Mouse (Mus musculus) forebrain, embryonic 11.5 days (tissue): Measurements from ENCODE around the gene Asb4. TPM values are rescaled to one million over a fixed set of nuclear protein-coding genes. Genes with fewer than 3 reads are reported as not detected.
A peak's percentile ranks its signal among the peaks of the same experiment; 100 is the strongest.

Source experiments
- ATAC-seq: fragments of 200-750 bp; cut with Nextera tagmentation; replicated peaks from 2 replicates; pipeline ENCODE4 v1.8.0; 2017; ENCODE audit warnings: moderate TSS enrichment; ENCODE audit not compliant: low FRiP score
- DNase-seq: peaks from one replicate; pipeline ENCODE4 v3.0.0-alpha.2; 2017; ENCODE audit warnings: low spot score
- H3K27ac ChIP-seq: fragments of 300-500 bp; sonication (generic); 2 replicates; pipeline ENCODE4 v1.5.1; 2014; ENCODE audit warnings: low read depth, low read length
- H3K27me3 ChIP-seq: fragments of 300-500 bp; sonication (generic); 2 replicates; pipeline ENCODE4 v1.6.1; 2014; ENCODE audit warnings: mild to moderate bottlenecking, low read length, mixed read lengths; ENCODE audit not compliant: control insufficient read depth, insufficient read depth
- H3K36me3 ChIP-seq: fragments of 300-500 bp; sonication (generic); 2 replicates; pipeline ENCODE4 v1.6.1; 2014; ENCODE audit warnings: mild to moderate bottlenecking, low read length, moderate library complexity, mixed read lengths; ENCODE audit not compliant: control insufficient read depth, insufficient read depth
- H3K4me1 ChIP-seq: fragments of 300-500 bp; sonication (generic); replicated peaks from 2 replicates; pipeline ENCODE4 v1.6.1; 2014; ENCODE audit warnings: low read length, mixed read lengths; ENCODE audit not compliant: control insufficient read depth, insufficient read depth
- H3K4me2 ChIP-seq: fragments of 300-500 bp; sonication (generic); 2 replicates; pipeline ENCODE4 v1.6.1; 2014; ENCODE audit warnings: low read depth, mild to moderate bottlenecking, low read length, moderate library complexity, mixed read lengths; ENCODE audit not compliant: severe bottlenecking
- H3K4me3 ChIP-seq: fragments of 300-500 bp; sonication (generic); 2 replicates; pipeline ENCODE4 v1.5.1; 2014; ENCODE audit warnings: low read depth, low read length
- H3K9ac ChIP-seq: fragments of 300-500 bp; sonication (generic); 2 replicates; pipeline ENCODE4 v1.6.1; 2014; ENCODE audit warnings: low read length
- H3K9me3 ChIP-seq: fragments of 300-500 bp; sonication (generic); 2 replicates; pipeline ENCODE4 v1.6.1; 2016; ENCODE audit warnings: low read length, mixed read lengths; ENCODE audit not compliant: control insufficient read depth
- WGBS: fragments of 180-500 bp; shearing (Covaris S2); extraction: QIAGEN DNeasy Blood & Tissue Kit; methylation state at CpG from one replicate; pipeline ENCODE4 v1.1.7; 2014; 5-methylcytosine and 5-hydroxymethylcytosine counted together
- polyA plus RNA-seq: library from polyadenylated mRNA; unstranded; fragments of >200 nt; fragmentation: Nextera tagmentation; extraction: Ambion mirVana; gene quantifications from 2 replicates; pipeline ENCODE4 v1.2.1, GENCODE M21; 2014

The Asb4 gene
- polyA plus RNA-seq, 1 experiment from 2014 or later, result 33.4 TPM

DNA sequence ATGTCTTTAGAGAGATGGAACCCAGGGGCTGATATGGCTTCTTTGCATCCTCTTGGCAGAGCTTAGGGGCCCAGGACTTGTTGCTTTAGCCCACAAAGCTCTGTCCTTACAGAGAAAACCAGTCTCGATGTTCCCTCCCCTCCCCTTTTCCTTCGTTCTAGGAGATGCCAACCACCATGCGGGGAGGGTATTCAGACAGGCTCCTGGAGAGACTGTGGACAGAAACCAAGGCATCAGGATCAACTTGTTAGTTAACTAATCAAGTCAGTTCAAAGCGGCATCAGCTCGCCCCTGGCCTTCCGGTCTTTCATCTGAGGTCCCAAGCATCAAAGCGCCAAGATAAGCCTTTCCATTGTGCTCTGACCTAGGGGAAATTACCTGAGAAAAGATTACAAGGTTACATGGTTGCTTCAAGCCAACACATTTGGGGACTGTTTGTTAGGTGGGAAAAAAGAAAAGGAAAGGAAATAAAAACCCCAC, 2.0 kb downstream of the Asb4 start:
- H3K27ac ChIP-seq, result no peak overlapping the region
- DNase-seq, result no peak

DNA sequence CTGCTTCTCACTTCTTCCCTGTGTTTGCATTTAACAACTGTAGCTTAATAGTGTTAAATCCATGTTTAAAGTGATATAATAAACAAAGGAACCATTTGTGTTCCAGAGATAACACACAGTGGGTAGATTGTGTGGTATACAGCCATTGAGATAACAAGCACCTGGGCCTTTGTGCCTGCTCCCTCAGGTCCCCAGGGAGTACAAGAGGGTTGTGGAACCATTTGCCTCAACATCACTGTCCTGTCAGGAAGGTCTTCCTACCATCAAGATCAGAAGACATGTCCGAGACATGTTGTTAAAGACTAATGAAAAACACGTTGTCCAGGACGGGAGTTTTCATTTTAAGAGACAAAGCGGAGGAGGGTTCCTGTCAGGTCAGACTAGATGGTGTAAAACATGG, 3.3 kb downstream of the Asb4 start:
- ATAC-seq, result no peak
- Histone ChIP-seq H3K27me3 (no peaks in the 10 kb centered on the region), H3K27ac (no peak overlapping the region), H3K9ac (no peak overlapping the region), H3K4me2 (no peak overlapping the region), H3K36me3 (no peaks in the 10 kb centered on the region), H3K4me1 (peaks cover 22% of the 10 kb centered on the region), H3K9me3 (no peaks in the 10 kb centered on the region), H3K4me3 (no peak overlapping the region)
- 86% methylated on average over 4 of the region's 4 CpGs for WGBS
- DNase-seq, result no peak

More for the DNA sequence above, 2.0 kb downstream of the Asb4 start:
- H3K36me3 ChIP-seq, result no peaks in the 10 kb centered on the region
- no peak overlapping the region for H3K4me3 ChIP-seq
- no peaks in the 10 kb centered on the region for H3K9me3 ChIP-seq
- WGBS, result 8% methylated on average over 7 of the region's 7 CpGs
- ATAC-seq, result no peak
- H3K4me1 ChIP-seq, result peaks cover 20% of the 10 kb centered on the region
- H3K27me3 ChIP-seq, result no peaks in the 10 kb centered on the region
- H3K4me2 ChIP-seq, result no peak overlapping the region
- no peak overlapping the region for H3K9ac ChIP-seq

DNA sequence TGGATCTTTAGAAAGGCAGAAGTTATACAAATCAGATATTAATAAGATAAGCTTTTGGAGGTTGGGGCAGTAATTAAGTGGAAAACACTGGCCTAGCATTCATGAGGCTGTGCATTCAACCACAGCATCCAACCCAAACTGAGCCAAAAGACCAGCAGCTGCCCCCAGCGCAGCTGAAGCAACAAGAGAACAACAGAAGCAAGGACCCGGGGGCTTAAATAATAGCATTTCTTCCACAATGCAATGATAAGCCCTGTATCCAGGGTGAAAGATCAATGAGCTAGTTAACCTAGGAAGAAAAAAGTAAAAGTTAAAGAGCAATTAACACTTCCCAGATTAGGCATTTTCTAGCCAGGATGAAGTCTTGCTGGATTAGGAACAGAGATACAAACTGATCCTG, 4.2 kb downstream of the Asb4 start:
- H3K4me1 ChIP-seq, result peaks cover 17% of the 10 kb centered on the region; the same call in 1 of the 2 replicates
- ATAC-seq, result no peak

DNA sequence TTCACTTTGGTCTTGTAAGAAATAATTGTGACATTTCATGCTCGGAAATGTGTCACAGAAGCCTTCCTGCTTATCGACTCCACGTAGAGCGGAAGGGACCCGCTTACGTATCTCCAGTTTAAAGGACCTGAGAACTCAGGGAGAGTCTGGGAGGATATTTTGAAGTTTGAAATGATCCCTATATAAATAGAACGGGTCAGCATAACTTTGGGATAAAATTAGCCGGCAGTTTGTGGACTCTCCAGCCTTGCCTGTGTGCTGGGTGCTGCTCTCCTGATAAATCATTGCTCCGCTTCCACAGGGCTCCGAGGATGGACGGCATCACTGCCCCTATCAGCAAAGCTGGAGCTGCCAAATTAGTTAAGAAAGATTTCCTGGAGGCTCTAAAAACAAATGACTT, 7.1 kb downstream of the Asb4 start:
- peaks cover 7% of the 10 kb centered on the region; the same call in 1 of the 2 replicates for H3K4me1 ChIP-seq
- DNase-seq, result no peak
- peak overlapping the region; percentile 49 for H3K9ac ChIP-seq
- ATAC-seq, result 0 out of 2 replicates have a peak, but pooled peaks have one; percentile 37
- no peaks in the 10 kb centered on the region for H3K36me3 ChIP-seq
- H3K9me3 ChIP-seq, result no peaks in the 10 kb centered on the region
- H3K27ac ChIP-seq, result no peak overlapping the region; the same call in 1 of the 2 replicates
- H3K4me3 ChIP-seq, result peak overlapping the region; percentile 21
- H3K4me2 ChIP-seq, result peak overlapping the region; percentile 54
- 12% methylated on average over 11 of the region's 11 CpGs for WGBS
- no peaks in the 10 kb centered on the region for H3K27me3 ChIP-seq

More for the DNA sequence above, 4.2 kb downstream of the Asb4 start:
- Histone ChIP-seq H3K4me3 (no peak overlapping the region), H3K36me3 (no peaks in the 10 kb centered on the region), H3K9me3 (no peaks in the 10 kb centered on the region), H3K9ac (no peak overlapping the region), H3K27ac (no peak overlapping the region), H3K27me3 (no peaks in the 10 kb centered on the region), H3K4me2 (no peak overlapping the region)
- DNase-seq, result no peak
- WGBS, result 12% methylated on average over 2 of the region's 2 CpGs

DNA sequence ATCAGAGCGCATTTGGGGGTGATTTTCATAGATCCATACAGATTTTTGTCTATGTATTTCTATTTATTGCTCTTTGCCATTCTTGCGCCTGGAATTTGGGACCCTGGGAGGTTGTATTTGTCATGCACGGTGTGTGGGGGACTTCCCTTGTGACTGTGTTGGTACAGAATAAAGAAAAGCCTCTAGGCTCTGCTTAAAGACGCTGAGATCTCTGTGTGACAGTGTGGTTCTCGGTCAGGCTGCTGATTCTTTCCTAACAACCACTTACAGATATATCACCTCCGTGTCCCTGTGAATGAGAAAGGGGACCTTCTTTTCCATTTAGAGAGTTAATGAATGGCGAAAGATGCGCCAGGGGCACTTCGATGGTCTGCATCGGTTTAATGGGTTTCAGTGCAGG, 7.8 kb downstream of the Asb4 start:
- Histone ChIP-seq H3K9ac (peak overlapping the region; percentile 39; the same call in 1 of the 2 replicates), H3K4me2 (peak overlapping the region; percentile 54; the same call in 1 of the 2 replicates), H3K4me3 (peak overlapping the region; percentile 13), H3K4me1 (peaks cover 7% of the 10 kb centered on the region; the same call in 1 of the 2 replicates), H3K9me3 (no peaks in the 10 kb centered on the region), H3K36me3 (no peaks in the 10 kb centered on the region), H3K27me3 (no peaks in the 10 kb centered on the region; the same call in 1 of the 2 replicates), H3K27ac (no peak overlapping the region)
- DNase-seq, result no peak
- no peak for ATAC-seq
- WGBS, result 9% methylated on average over 10 of the region's 10 CpGs

DNA sequence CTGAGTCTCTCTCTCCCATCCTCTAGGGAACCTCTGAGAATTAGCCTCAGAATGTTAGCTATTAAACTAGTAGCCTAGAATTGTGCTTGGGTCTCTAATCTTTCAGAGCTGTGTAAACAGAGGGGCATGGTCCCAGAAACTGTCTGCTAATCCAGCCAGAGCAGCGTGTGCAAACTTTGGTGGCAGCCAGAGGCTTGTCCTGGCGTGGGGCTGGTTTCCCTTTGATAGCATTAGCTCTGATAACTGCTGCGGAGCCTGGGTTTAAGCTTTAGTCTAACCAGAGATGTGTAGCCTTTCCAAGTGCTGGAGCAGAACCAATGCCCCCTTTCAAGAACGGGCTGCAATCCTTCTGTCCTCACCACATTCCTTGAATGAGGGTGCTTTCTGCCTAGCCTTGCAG, 11.8 kb downstream of the Asb4 start:
- ATAC-seq (no peak), DNase-seq (no peak)
- Histone ChIP-seq H3K9me3 (no peaks in the 10 kb centered on the region), H3K4me3 (no peak overlapping the region), H3K27ac (no peak overlapping the region), H3K27me3 (no peaks in the 10 kb centered on the region; the same call in 1 of the 2 replicates), H3K4me1 (peaks cover 7% of the 10 kb centered on the region; the same call in 1 of the 2 replicates), H3K4me2 (no peak overlapping the region), H3K9ac (no peak overlapping the region), H3K36me3 (no peaks in the 10 kb centered on the region)
- WGBS, result 11% methylated on average over 4 of the region's 4 CpGs

DNA sequence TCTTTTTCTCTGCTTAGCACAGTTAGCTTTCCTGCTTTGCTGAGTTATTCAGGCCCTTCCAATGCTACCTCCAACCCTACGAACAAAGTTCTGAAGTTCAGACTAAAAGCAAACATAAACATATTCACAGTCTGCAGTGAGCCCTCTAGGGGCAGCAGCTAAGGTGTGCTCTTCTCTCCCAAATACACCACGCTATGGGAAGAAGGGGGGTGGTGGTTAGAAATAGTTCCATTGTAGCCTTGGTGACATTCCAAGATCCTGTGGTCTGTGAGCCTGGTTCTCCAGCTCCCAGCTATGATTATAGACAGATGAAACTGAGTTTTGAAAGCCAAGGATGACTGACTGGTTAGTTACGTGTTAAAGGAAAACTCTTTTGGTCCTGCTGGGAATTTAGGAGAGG, 13.6 kb downstream of the Asb4 start:
- Histone ChIP-seq H3K9ac (no peak overlapping the region), H3K4me2 (no peak overlapping the region), H3K9me3 (no peaks in the 10 kb centered on the region), H3K4me3 (no peak overlapping the region), H3K4me1 (peaks cover 6% of the 10 kb centered on the region), H3K27ac (no peak overlapping the region), H3K36me3 (no peaks in the 10 kb centered on the region), H3K27me3 (no peaks in the 10 kb centered on the region; the same call in 1 of the 2 replicates)
- ATAC-seq (no peak), DNase-seq (no peak)
- 72% methylated on average over 3 of the region's 3 CpGs for WGBS

DNA sequence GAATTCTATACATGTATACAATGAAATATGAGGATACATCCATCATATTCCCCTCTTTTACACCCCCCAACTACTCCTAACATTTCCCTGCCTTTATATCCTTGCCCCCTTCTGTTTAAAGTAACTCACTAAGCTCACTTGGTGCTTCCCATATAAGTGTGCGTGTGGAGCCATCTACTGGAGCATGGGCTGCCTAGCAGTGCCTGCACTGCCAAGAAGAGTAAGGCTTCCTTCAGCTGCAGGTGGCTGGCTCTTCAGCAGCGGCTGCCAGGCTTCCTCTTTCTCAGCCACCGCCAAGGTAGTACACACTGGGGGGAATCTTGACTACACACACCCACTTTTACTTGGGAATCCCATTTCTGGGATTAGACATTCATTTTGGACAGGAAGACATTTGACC, 18.2 kb downstream of the Asb4 start:
- H3K36me3 ChIP-seq, result no peaks in the 10 kb centered on the region
- H3K4me1 ChIP-seq, result peaks cover 9% of the 10 kb centered on the region
- no peaks in the 10 kb centered on the region for H3K9me3 ChIP-seq
- no peak overlapping the region for H3K4me2 ChIP-seq
- peak; percentile 77 for ATAC-seq
- no peak overlapping the region for H3K27ac ChIP-seq
- H3K27me3 ChIP-seq, result no peaks in the 10 kb centered on the region
- H3K4me3 ChIP-seq, result no peak overlapping the region
- H3K9ac ChIP-seq, result no peak overlapping the region
- 4% methylated on average over 3 of the region's 3 CpGs for WGBS
- DNase-seq, result peak; percentile 80
